13 mouse cellular contexts compared by ENCODE assay signal in the genomic region with DNA sequence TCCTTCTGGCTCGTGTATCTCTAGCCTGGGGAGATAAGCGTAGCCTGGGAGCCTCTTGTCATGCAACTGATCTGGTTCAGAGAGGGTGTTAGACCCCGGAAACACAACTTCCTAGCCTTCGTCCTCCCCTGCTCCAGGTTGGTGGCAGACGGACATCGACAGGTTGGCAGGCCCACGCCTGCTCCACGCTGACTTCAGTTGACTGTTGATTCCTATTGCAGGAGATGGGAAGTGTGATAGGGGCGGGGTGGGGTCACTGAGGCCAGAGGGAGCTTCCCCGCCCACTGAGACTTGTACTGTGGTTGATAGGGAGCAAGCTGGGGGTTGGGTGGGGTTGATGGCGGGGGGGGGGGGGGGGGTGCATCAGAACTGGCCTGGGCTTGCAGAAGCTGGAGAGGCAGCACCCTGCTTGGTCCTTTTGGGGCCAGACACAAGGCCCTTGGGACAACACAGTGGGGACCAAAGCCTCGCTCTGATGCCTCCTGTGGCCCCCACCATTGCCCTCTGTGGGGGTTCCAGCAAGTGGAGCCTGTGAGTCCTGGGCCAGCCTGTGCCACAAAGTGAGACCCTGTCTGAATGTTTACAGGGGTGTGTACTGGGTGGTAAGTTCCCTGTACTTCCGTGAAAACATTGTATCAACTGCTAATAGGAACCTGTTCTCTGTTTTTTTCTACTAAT. TPM values are rescaled to one million over a fixed set of nuclear protein-coding genes. Genes with fewer than 3 reads are reported as not detected.
A peak's percentile ranks its signal among the peaks of the same experiment; 100 is the strongest.
DNase-seq lines count a peak whose midpoint lies in the region; ATAC-seq and TF ChIP-seq lines count a peak whose summit lies in the region.
"Had no signal": no experiment of that assay in that cellular context is flagged by ENCODE, and none has a peak within 500 bp of the region (broad histone marks: within the 10 kb centered on the region; RNA-seq: fewer than 3 reads in every experiment).

No protein-coding gene starts in this region.

- WGBS in lung, postnatal 0 days: 44% methylated on average over 12 of the region's 13 CpGs
- 11% methylated on average over 12 of the region's 13 CpGs for WGBS in liver, embryonic 12.5 days (ENCODE audit: insufficient replicate concordance)
- WGBS in stomach, embryonic 16.5 days: 46% methylated on average over 12 of the region's 13 CpGs
- WGBS in hindbrain, embryonic 16.5 days: 60% methylated on average over 12 of the region's 13 CpGs

- peaks cover 6% of the 10 kb centered on the region; the same call in 1 of the 2 replicates for H3K4me1 ChIP-seq in lung, postnatal 0 days (ENCODE audit: insufficient read depth, low read depth, low read length)
- peaks cover 44% of the 10 kb centered on the region for H3K4me1 ChIP-seq in liver, embryonic 12.5 days
- H3K4me1 ChIP-seq in stomach, embryonic 16.5 days (ENCODE audit: control insufficient read depth, insufficient read depth, low read length): peaks cover 4% of the 10 kb centered on the region
- no peaks in the 10 kb centered on the region for H3K4me1 ChIP-seq in hindbrain, embryonic 16.5 days (ENCODE audit: control insufficient read depth, insufficient read depth, low read depth, low read length)

- ATAC-seq in lung, postnatal 0 days: peak; percentile 55
- ATAC-seq in liver, embryonic 12.5 days: peak; percentile 73
- peak; percentile 41; the same call in 1 of the 2 replicates for ATAC-seq in stomach, embryonic 16.5 days (ENCODE audit: insufficient read depth, low FRiP score)
- ATAC-seq in hindbrain, embryonic 16.5 days: no peak

- no peaks in the 10 kb centered on the region for H3K27me3 ChIP-seq in lung, postnatal 0 days (replicated peaks; ENCODE audit: insufficient read depth, low read length)
- no peaks in the 10 kb centered on the region for H3K27me3 ChIP-seq in liver, embryonic 12.5 days (replicated peaks)
- H3K27me3 ChIP-seq in stomach, embryonic 16.5 days (ENCODE audit: control insufficient read depth, insufficient read depth, low read length): no peaks in the 10 kb centered on the region
- 0 out of 2 replicates have a peak, but pooled peaks cover 2% of the 10 kb centered on the region for H3K27me3 ChIP-seq in hindbrain, embryonic 16.5 days (replicated peaks; ENCODE audit: control insufficient read depth, insufficient read depth, low read length)
- H3K27me3 ChIP-seq: heart, embryonic 15.5 days had no signal

- no peak overlapping the region for H3K4me2 ChIP-seq in lung, postnatal 0 days (replicated peaks; ENCODE audit: low read depth, low read length)
- peak overlapping the region; percentile 75 for H3K4me2 ChIP-seq in liver, embryonic 12.5 days
- H3K4me2 ChIP-seq in stomach, embryonic 16.5 days (ENCODE audit: low read depth, low read length): no peak overlapping the region
- no peak overlapping the region for H3K4me2 ChIP-seq in hindbrain, embryonic 16.5 days (ENCODE audit: low read length)
- H3K4me2 ChIP-seq: heart, embryonic 15.5 days; lung, embryonic 14.5 days had no signal

- no peaks in the 10 kb centered on the region for H3K9me3 ChIP-seq in lung, postnatal 0 days (ENCODE audit: low read length)
- H3K9me3 ChIP-seq in liver, embryonic 12.5 days (replicated peaks): no peaks in the 10 kb centered on the region
- H3K9me3 ChIP-seq in stomach, embryonic 16.5 days (replicated peaks; ENCODE audit: control insufficient read depth, low read length): no peaks in the 10 kb centered on the region
- no peaks in the 10 kb centered on the region for H3K9me3 ChIP-seq in hindbrain, embryonic 16.5 days (ENCODE audit: control insufficient read depth, low read length)
- H3K9me3 ChIP-seq: heart, embryonic 15.5 days had no signal

- H3K36me3 ChIP-seq in lung, postnatal 0 days (ENCODE audit: insufficient read depth, low read length): peaks cover 11% of the 10 kb centered on the region; the same call in 1 of the 2 replicates
- H3K36me3 ChIP-seq in liver, embryonic 12.5 days: peaks cover 16% of the 10 kb centered on the region
- H3K36me3 ChIP-seq in stomach, embryonic 16.5 days (ENCODE audit: control insufficient read depth, insufficient read depth, low read length): 0 out of 2 replicates have a peak, but pooled peaks cover 7% of the 10 kb centered on the region
- peaks cover 10% of the 10 kb centered on the region for H3K36me3 ChIP-seq in hindbrain, embryonic 16.5 days (ENCODE audit: control insufficient read depth, insufficient read depth, low read length)

- H3K4me3 ChIP-seq in lung, postnatal 0 days (ENCODE audit: low read depth, low read length): no peak overlapping the region
- peak overlapping the region; percentile 18; the same call in 1 of the 2 replicates for H3K4me3 ChIP-seq in liver, embryonic 12.5 days
- H3K4me3 ChIP-seq in stomach, embryonic 16.5 days (replicated peaks; ENCODE audit: low read length): no peak overlapping the region
- H3K4me3 ChIP-seq in hindbrain, embryonic 16.5 days (ENCODE audit: low read length): no peak overlapping the region
- H3K4me3 ChIP-seq: heart, embryonic 15.5 days; myocyte had no signal

- TF ChIP-seq EP300 in lung, postnatal 0 days (IDR thresholded peaks at IDR 0.05): no peak

- H3K9ac ChIP-seq in lung, postnatal 0 days (replicated peaks; ENCODE audit: low read depth): no peak overlapping the region
- peak overlapping the region; percentile 71 for H3K9ac ChIP-seq in liver, embryonic 12.5 days
- peak overlapping the region; percentile 31; the same call in 1 of the 2 replicates for H3K9ac ChIP-seq in stomach, embryonic 16.5 days (ENCODE audit: low read length)
- no peak overlapping the region for H3K9ac ChIP-seq in hindbrain, embryonic 16.5 days (ENCODE audit: low read depth, low read length)
- H3K9ac ChIP-seq: heart, embryonic 15.5 days; lung, embryonic 14.5 days had no signal

- no peak overlapping the region for H3K27ac ChIP-seq in lung, postnatal 0 days (ENCODE audit: low read length)
- peak overlapping the region; percentile 81 for H3K27ac ChIP-seq in liver, embryonic 12.5 days
- H3K27ac ChIP-seq in stomach, embryonic 16.5 days (ENCODE audit: low read length): peak overlapping the region; percentile 82
- no peak overlapping the region for H3K27ac ChIP-seq in hindbrain, embryonic 16.5 days (ENCODE audit: low read depth, low read length)

- TF ChIP-seq CTCF in lung, postnatal 0 days (IDR thresholded peaks at IDR 0.05): no peak

- DNase-seq in lung, postnatal 0 days (ENCODE audit: low spot score): no peak
- DNase-seq in lung, postnatal 14 days: no peak
- DNase-seq in ZHBTc4 (ENCODE audit: low read depth, low spot score): peak; percentile 54
- no peak for DNase-seq in layer of hippocampus, adult 11-12 months (ENCODE audit: low spot score)
- DNase-seq in left cerebral cortex, adult 11 months (ENCODE audit: low spot score): no peak
- DNase-seq: adrenal gland, adult 8-10 months; cerebellum, adult 9-11 months; lung, embryonic 14.5 days had no signal

RNA-seq across cellular contexts. Expression of gene Gna15, which starts 1.1 kb away (rescaled TPM):
- 4.2 and 4.6 TPM in 2 replicates for polyA plus RNA-seq in lung, postnatal 0 days (2015; fragmentation: Nextera tagmentation; extraction: Ambion mirVana)
- 7.0 and 7.3 TPM in 2 replicates for polyA plus RNA-seq in liver, embryonic 12.5 days (2016; fragmentation: Nextera tagmentation; extraction: Ambion mirVana)
- 9.0 and 11.0 TPM in 2 replicates for polyA plus RNA-seq in stomach, embryonic 16.5 days (2015; fragmentation: Nextera tagmentation; extraction: Ambion mirVana)
- 0.81 and 1.1 TPM in 2 replicates for polyA plus RNA-seq in hindbrain, embryonic 16.5 days (2015; fragmentation: Nextera tagmentation; extraction: Ambion mirVana)
- polyA plus RNA-seq: myocyte had no signal

RNA-seq across cellular contexts. Expression of gene Gna11, which starts 19.8 kb away (rescaled TPM):
- polyA plus RNA-seq in lung, postnatal 0 days (2015; fragmentation: Nextera tagmentation; extraction: Ambion mirVana): 62.5 and 63.2 TPM in 2 replicates
- 27.7 and 28.3 TPM in 2 replicates for polyA plus RNA-seq in liver, embryonic 12.5 days (2016; fragmentation: Nextera tagmentation; extraction: Ambion mirVana)
- 101 and 105 TPM in 2 replicates for polyA plus RNA-seq in stomach, embryonic 16.5 days (2015; fragmentation: Nextera tagmentation; extraction: Ambion mirVana)
- polyA plus RNA-seq in hindbrain, embryonic 16.5 days (2015; fragmentation: Nextera tagmentation; extraction: Ambion mirVana): 96.0 and 104 TPM in 2 replicates

RNA-seq across cellular contexts. Expression of gene S1pr4, which starts 25.2 kb away (rescaled TPM):
- polyA plus RNA-seq in lung, postnatal 0 days (2015; fragmentation: Nextera tagmentation; extraction: Ambion mirVana): 19.0 and 19.3 TPM in 2 replicates
- polyA plus RNA-seq in liver, embryonic 12.5 days (2016; fragmentation: Nextera tagmentation; extraction: Ambion mirVana): 3.1 and 3.3 TPM in 2 replicates
- polyA plus RNA-seq in stomach, embryonic 16.5 days (2015; fragmentation: Nextera tagmentation; extraction: Ambion mirVana): 1.2 TPM in 2 replicates
- 0.65 and 0.79 TPM in 2 replicates for polyA plus RNA-seq in hindbrain, embryonic 16.5 days (2015; fragmentation: Nextera tagmentation; extraction: Ambion mirVana)
- polyA plus RNA-seq: myocyte had no signal

RNA-seq across cellular contexts. Expression of gene Ncln, which starts 29.0 kb away (rescaled TPM):
- polyA plus RNA-seq in lung, postnatal 0 days (2015; fragmentation: Nextera tagmentation; extraction: Ambion mirVana): 40.7 and 46.7 TPM in 2 replicates
- polyA plus RNA-seq in liver, embryonic 12.5 days (2016; fragmentation: Nextera tagmentation; extraction: Ambion mirVana): 59.9 and 62.7 TPM in 2 replicates
- polyA plus RNA-seq in stomach, embryonic 16.5 days (2015; fragmentation: Nextera tagmentation; extraction: Ambion mirVana): 88.4 and 96.7 TPM in 2 replicates
- polyA plus RNA-seq in hindbrain, embryonic 16.5 days (2015; fragmentation: Nextera tagmentation; extraction: Ambion mirVana): 68.9 and 82.7 TPM in 2 replicates

RNA-seq across cellular contexts. Expression of gene Aes, which starts 34.1 kb away (rescaled TPM):
- polyA plus RNA-seq in lung, postnatal 0 days (2015; fragmentation: Nextera tagmentation; extraction: Ambion mirVana): 467 and 473 TPM in 2 replicates
- polyA plus RNA-seq in liver, embryonic 12.5 days (2016; fragmentation: Nextera tagmentation; extraction: Ambion mirVana): 263 and 270 TPM in 2 replicates
- polyA plus RNA-seq in stomach, embryonic 16.5 days (2015; fragmentation: Nextera tagmentation; extraction: Ambion mirVana): 325 and 351 TPM in 2 replicates
- 457 and 712 TPM in 2 replicates for polyA plus RNA-seq in hindbrain, embryonic 16.5 days (2015; fragmentation: Nextera tagmentation; extraction: Ambion mirVana)

Comparison
In these comparisons a context has a peak if more than half of its experiments do, and no peak if none do; other contexts are left out.
1. H3K27ac ChIP-seq: peak in liver, embryonic 12.5 days (single experiment) and stomach, embryonic 16.5 days (single experiment); none in lung, postnatal 0 days (single experiment) and hindbrain, embryonic 16.5 days (single experiment).
2. H3K9ac ChIP-seq: peak in liver, embryonic 12.5 days (single experiment) and stomach, embryonic 16.5 days (single experiment); none in lung, postnatal 0 days (single experiment) and hindbrain, embryonic 16.5 days (single experiment).